ENCODE assay signal across 20 mouse cellular contexts in genomic region chr15:83573606-83574005, GRCm38 (mm10). TPM values are rescaled to one million over a fixed set of nuclear protein-coding genes. Genes with fewer than 3 reads are reported as not detected.
DNase-seq lines count a peak whose midpoint lies in the region; ATAC-seq lines count a peak whose summit lies in the region.
"Had no signal": no experiment of that assay in that cellular context is flagged by ENCODE, and none has a peak within 500 bp of the region (broad histone marks: within the 10 kb centered on the region; RNA-seq: fewer than 3 reads in every experiment).

No protein-coding gene starts in this region.

- DNase-seq in liver, embryonic 13.5 days = no peak
- peak; percentile 39 for DNase-seq in cerebellum, adult 9-10 months
- peak; percentile 59 to 77 for DNase-seq in cerebellum, postnatal 25 days
- DNase-seq in adrenal gland, postnatal 10 days = no peak
- no peak for DNase-seq in layer of hippocampus, adult 9-11 months
- DNase-seq: adrenal gland, postnatal 14 days; forebrain, postnatal 0 days; gastrocnemius, postnatal 14 days; heart, adult 2 months; heart, postnatal 14 days; kidney, adult 18-20 months had no signal

- ATAC-seq in liver, embryonic 13.5 days (ENCODE audit: low read depth) = no peak
- no peak for ATAC-seq in liver, embryonic 12.5 days
- ATAC-seq: forebrain, embryonic 13.5 days; forebrain, postnatal 0 days; hindbrain, postnatal 0 days had no signal

- H3K4me3 ChIP-seq in liver, embryonic 13.5 days (replicated peaks) = no peak overlapping the region
- H3K4me3 ChIP-seq in liver, embryonic 12.5 days = no peak overlapping the region
- H3K4me3 ChIP-seq: embryonic facial prominence, embryonic 13.5 days; forebrain, embryonic 13.5 days; heart, adult 2 months; heart, embryonic 15.5 days; hindbrain, embryonic 13.5 days had no signal

- H3K9me3 ChIP-seq in liver, embryonic 13.5 days (replicated peaks) = no peaks in the 10 kb centered on the region
- no peaks in the 10 kb centered on the region for H3K9me3 ChIP-seq in liver, embryonic 12.5 days (replicated peaks)
- H3K9me3 ChIP-seq: embryonic facial prominence, embryonic 13.5 days; forebrain, embryonic 13.5 days; heart, embryonic 15.5 days; hindbrain, embryonic 13.5 days had no signal

- 93% methylated on average over 12 of the region's 12 CpGs for WGBS in liver, embryonic 13.5 days (ENCODE audit: insufficient replicate concordance)
- WGBS in liver, embryonic 12.5 days (ENCODE audit: insufficient replicate concordance) = 90% methylated on average over 12 of the region's 12 CpGs

- H3K4me1 ChIP-seq in liver, embryonic 13.5 days (replicated peaks) = peaks cover 17% of the 10 kb centered on the region
- peaks cover 20% of the 10 kb centered on the region for H3K4me1 ChIP-seq in liver, embryonic 12.5 days
- H3K4me1 ChIP-seq: embryonic facial prominence, embryonic 13.5 days; forebrain, embryonic 13.5 days; hindbrain, embryonic 13.5 days had no signal

- no peak overlapping the region for H3K9ac ChIP-seq in liver, embryonic 13.5 days
- H3K9ac ChIP-seq in liver, embryonic 12.5 days = no peak overlapping the region
- H3K9ac ChIP-seq: embryonic facial prominence, embryonic 13.5 days; forebrain, embryonic 13.5 days; forebrain, postnatal 0 days; heart, embryonic 15.5 days; hindbrain, embryonic 13.5 days had no signal

- H3K27me3 ChIP-seq in liver, embryonic 13.5 days = no peaks in the 10 kb centered on the region
- H3K27me3 ChIP-seq in liver, embryonic 12.5 days (replicated peaks) = no peaks in the 10 kb centered on the region
- H3K27me3 ChIP-seq: CH12.LX; embryonic facial prominence, embryonic 13.5 days; forebrain, embryonic 13.5 days; heart, embryonic 15.5 days; hindbrain, embryonic 13.5 days had no signal

- H3K36me3 ChIP-seq in liver, embryonic 13.5 days = peaks cover 73% of the 10 kb centered on the region
- peaks cover 70% of the 10 kb centered on the region for H3K36me3 ChIP-seq in liver, embryonic 12.5 days

- peak overlapping the region; percentile 18; the same call in 1 of the 2 replicates for H3K27ac ChIP-seq in liver, embryonic 13.5 days
- H3K27ac ChIP-seq in liver, embryonic 12.5 days = no peak overlapping the region
- H3K27ac ChIP-seq: embryonic facial prominence, embryonic 13.5 days; forebrain, embryonic 13.5 days; heart, adult 2 months; heart, embryonic 15.5 days; hindbrain, embryonic 13.5 days; hindbrain, postnatal 0 days had no signal

- no peak overlapping the region for H3K4me2 ChIP-seq in liver, embryonic 13.5 days
- no peak overlapping the region for H3K4me2 ChIP-seq in liver, embryonic 12.5 days
- H3K4me2 ChIP-seq: embryonic facial prominence, embryonic 13.5 days; forebrain, embryonic 13.5 days; heart, embryonic 11.5 days; heart, embryonic 15.5 days; hindbrain, embryonic 13.5 days had no signal

RNA-seq across cellular contexts. Expression of gene Mcat, which starts 10.0 kb away (rescaled TPM):
- 18.1 and 21.0 TPM in 2 replicates for polyA plus RNA-seq in liver, embryonic 13.5 days (2015; fragmentation: Nextera tagmentation; extraction: Ambion mirVana)
- polyA plus RNA-seq in liver, embryonic 12.5 days (2016; fragmentation: Nextera tagmentation; extraction: Ambion mirVana) = 27.1 and 28.1 TPM in 2 replicates
- 10 to 100 TPM; 43.1 to 49.3 TPM for total RNA-seq in adrenal gland, postnatal 10 days (2021)

RNA-seq across cellular contexts. Expression of gene Tspo, which starts 10.2 kb away (rescaled TPM):
- 186 and 227 TPM in 2 replicates for polyA plus RNA-seq in liver, embryonic 13.5 days (2015; fragmentation: Nextera tagmentation; extraction: Ambion mirVana)
- polyA plus RNA-seq in liver, embryonic 12.5 days (2016; fragmentation: Nextera tagmentation; extraction: Ambion mirVana) = 186 and 192 TPM in 2 replicates
- total RNA-seq in adrenal gland, postnatal 10 days (2021) = 100 to 1,000 TPM; 298 to 316 TPM

RNA-seq across cellular contexts. Expression of gene Ttll12, which starts 21.4 kb away (rescaled TPM):
- polyA plus RNA-seq in liver, embryonic 13.5 days (2015; fragmentation: Nextera tagmentation; extraction: Ambion mirVana) = 47.2 and 53.2 TPM in 2 replicates
- polyA plus RNA-seq in liver, embryonic 12.5 days (2016; fragmentation: Nextera tagmentation; extraction: Ambion mirVana) = 62.7 and 64.0 TPM in 2 replicates
- total RNA-seq in adrenal gland, postnatal 10 days (2021) = 10 to 100 TPM; 19.0 to 21.1 TPM

RNA-seq across cellular contexts. Expression of gene Bik, which starts 46.9 kb away (rescaled TPM):
- polyA plus RNA-seq in liver, embryonic 13.5 days (2015; fragmentation: Nextera tagmentation; extraction: Ambion mirVana) = 1.1 and 1.5 TPM in 2 replicates
- 2.2 and 2.7 TPM in 2 replicates for polyA plus RNA-seq in liver, embryonic 12.5 days (2016; fragmentation: Nextera tagmentation; extraction: Ambion mirVana)
- total RNA-seq in adrenal gland, postnatal 10 days (2021) = 10 to 100 TPM; 10.4 to 12.1 TPM
- total RNA-seq: CH12.LX; forebrain, postnatal 0 days; hematopoietic stem cell, adult 5-6 weeks had no signal

Comparison
In these comparisons a context has a peak if more than half of its experiments do, and no peak if none do; other contexts are left out.
1. DNase-seq: peak in cerebellum, adult 9-10 months (single experiment) and cerebellum, postnatal 25 days (2 of 2); none in liver, embryonic 13.5 days (single experiment), adrenal gland, postnatal 10 days (single experiment) and layer of hippocampus, adult 9-11 months (single experiment).